In the genomic region with DNA sequence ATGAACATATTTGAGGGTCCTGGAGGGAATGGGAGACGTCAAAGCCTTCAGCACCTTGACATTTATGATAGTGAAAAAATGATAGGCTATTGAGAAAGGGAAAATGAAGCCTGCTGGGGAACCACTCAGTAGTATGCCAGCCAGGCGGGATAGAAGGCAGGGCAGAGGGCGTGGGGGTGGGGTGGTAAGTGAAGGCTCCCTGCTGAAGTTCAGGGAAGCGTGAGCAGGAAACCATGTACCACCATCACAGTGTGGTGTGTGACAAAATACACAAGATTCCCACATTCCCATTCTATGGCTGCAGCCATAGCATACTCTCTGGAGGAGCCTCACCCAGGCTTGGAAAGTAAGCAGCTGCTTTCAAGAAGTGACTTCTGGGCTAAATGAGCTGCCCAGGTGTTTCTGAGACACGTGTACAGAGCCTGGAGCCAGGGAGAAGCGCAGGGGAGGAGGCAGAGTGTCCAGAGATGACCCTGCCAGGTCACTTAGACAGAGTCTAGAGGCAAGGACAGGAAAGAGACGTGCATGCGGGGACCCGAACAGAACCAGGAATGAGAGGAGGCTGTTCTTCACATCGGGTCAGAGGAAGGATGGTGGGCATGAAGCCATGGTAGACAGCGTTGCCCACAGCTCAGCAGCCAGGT, we compare ENCODE assay signal across 8 mouse cellular contexts. TPM values are rescaled to one million over a fixed set of nuclear protein-coding genes. Genes with fewer than 3 reads are reported as not detected.
A peak's percentile ranks its signal among the peaks of the same experiment; 100 is the strongest.
DNase-seq lines count a peak whose midpoint lies in the region; ATAC-seq and TF ChIP-seq lines count a peak whose summit lies in the region.

No protein-coding gene starts in this region.

- H3K4me1 ChIP-seq in heart, embryonic 16.5 days (ENCODE audit: control insufficient read depth, insufficient read depth, low read length): peaks cover 9% of the 10 kb centered on the region
- peaks cover 21 to 31% of the 10 kb centered on the region in 2 experiments for H3K4me1 ChIP-seq in MEL (ENCODE audit: control insufficient read depth in 1 of 2, insufficient read depth in 2 of 2, low read length in 2 of 2)
- H3K4me1 ChIP-seq in embryonic facial prominence, embryonic 12.5 days: peaks cover 14% of the 10 kb centered on the region; the same call in 1 of the 2 replicates
- H3K4me1 ChIP-seq in liver, embryonic 16.5 days (ENCODE audit: control insufficient read depth, low read depth, low read length): peaks cover 67% of the 10 kb centered on the region

- peaks cover 3% of the 10 kb centered on the region for H3K79me2 ChIP-seq in MEL (ENCODE audit: control insufficient read depth, insufficient read depth, low read length, poor library complexity)

- TF ChIP-seq RAD21 in MEL (IDR thresholded peaks at IDR 0.05; ENCODE audit: low read depth, low read length): no peak

- no peaks in the 10 kb centered on the region for H3K27me3 ChIP-seq in heart, embryonic 16.5 days (ENCODE audit: control insufficient read depth, insufficient read depth, low read length)
- no peaks in the 10 kb centered on the region for H3K27me3 ChIP-seq in MEL (ENCODE audit: control insufficient read depth in 1 of 2, insufficient read depth in 2 of 2, low read length in 2 of 2)
- no peaks in the 10 kb centered on the region for H3K27me3 ChIP-seq in embryonic facial prominence, embryonic 12.5 days
- no peaks in the 10 kb centered on the region for H3K27me3 ChIP-seq in liver, embryonic 16.5 days (ENCODE audit: control insufficient read depth, insufficient read depth, low read depth, low read length)

- no peaks in the 10 kb centered on the region for H3K9me3 ChIP-seq in heart, embryonic 16.5 days (replicated peaks; ENCODE audit: control insufficient read depth, low read length)
- H3K9me3 ChIP-seq in MEL (replicated peaks; ENCODE audit: insufficient read depth, low read length): no peaks in the 10 kb centered on the region
- H3K9me3 ChIP-seq in embryonic facial prominence, embryonic 12.5 days: no peaks in the 10 kb centered on the region
- H3K9me3 ChIP-seq in liver, embryonic 16.5 days (replicated peaks; ENCODE audit: control insufficient read depth, low read length): no peaks in the 10 kb centered on the region

- 0 out of 4 replicates have a peak, but pooled peaks of 1 of the 2 experiments have one; percentile 13 for TF ChIP-seq POLR2A in MEL (IDR thresholded peaks at IDR 0.05; ENCODE audit: control insufficient read depth in 1 of 2, insufficient read depth in 1 of 2, low read depth in 1 of 2, low read length in 2 of 2, poor library complexity in 1 of 2)

- no peak overlapping the region; the same call in 1 of the 2 replicates for H3K4me3 ChIP-seq in heart, embryonic 16.5 days (ENCODE audit: low read length)
- H3K4me3 ChIP-seq in MEL (ENCODE audit: control insufficient read depth in 1 of 2, insufficient read depth in 1 of 2, low read depth in 2 of 2, low read length in 2 of 2): peak overlapping the region; percentile 52 to 53
- H3K4me3 ChIP-seq in embryonic facial prominence, embryonic 12.5 days: no peak overlapping the region
- H3K4me3 ChIP-seq in liver, embryonic 16.5 days (ENCODE audit: low read depth, low read length): peak overlapping the region; percentile 67

- 60% methylated on average over 11 of the region's 11 CpGs for WGBS in heart, embryonic 16.5 days
- WGBS in embryonic facial prominence, embryonic 12.5 days: 62% methylated on average over 11 of the region's 11 CpGs
- WGBS in liver, embryonic 16.5 days (ENCODE audit: insufficient replicate concordance): 36% methylated on average over 11 of the region's 11 CpGs

- H3K9ac ChIP-seq in heart, embryonic 16.5 days (ENCODE audit: low read length): no peak overlapping the region
- peak overlapping the region; percentile 67 for H3K9ac ChIP-seq in MEL (ENCODE audit: control insufficient read depth, low read depth, low read length, poor library complexity, severe bottlenecking)
- H3K9ac ChIP-seq in embryonic facial prominence, embryonic 12.5 days: no peak overlapping the region
- peak overlapping the region; percentile 84 for H3K9ac ChIP-seq in liver, embryonic 16.5 days (ENCODE audit: low read depth, low read length)

- DNase-seq in heart, adult 11 months: no peak
- DNase-seq in MEL (ENCODE audit: low read depth, low spot score): no peak
- DNase-seq in thymus, adult 18-20 months: no peak
- no peak for DNase-seq in thymus, postnatal 25 days
- DNase-seq in left cerebral cortex, adult 18-20 months (ENCODE audit: low spot score in 2 of 2): no peak

- TF ChIP-seq EP300 in MEL (IDR thresholded peaks at IDR 0.05; ENCODE audit: low read depth in 1 of 2, low read length in 2 of 2): no peak

- TF ChIP-seq CTCF in MEL (IDR thresholded peaks at IDR 0.05 in 2 of 3, conservative IDR thresholded peaks at IDR 0.05 in 1 of 3; ENCODE audit: control insufficient read depth in 1 of 3, insufficient read depth in 1 of 3, low read depth in 2 of 3, low read length in 3 of 3, poor library complexity in 1 of 3, severe bottlenecking in 1 of 3): no peak

- H3K4me2 ChIP-seq in heart, embryonic 16.5 days (ENCODE audit: low read depth, low read length): peak overlapping the region; percentile 69
- H3K4me2 ChIP-seq in embryonic facial prominence, embryonic 12.5 days (replicated peaks): peak overlapping the region; percentile 16
- H3K4me2 ChIP-seq in liver, embryonic 16.5 days (ENCODE audit: low read depth, low read length): peak overlapping the region; percentile 84

- H3K36me3 ChIP-seq in heart, embryonic 16.5 days (ENCODE audit: control insufficient read depth, insufficient read depth): no peaks in the 10 kb centered on the region
- peaks cover 0 to 32% of the 10 kb centered on the region in 2 experiments; a peak in 2 of 4 replicates for H3K36me3 ChIP-seq in MEL (ENCODE audit: control insufficient read depth in 1 of 2, insufficient read depth in 2 of 2, low read length in 2 of 2)
- no peaks in the 10 kb centered on the region for H3K36me3 ChIP-seq in embryonic facial prominence, embryonic 12.5 days
- peaks cover 5% of the 10 kb centered on the region; the same call in 1 of the 2 replicates for H3K36me3 ChIP-seq in liver, embryonic 16.5 days (ENCODE audit: control insufficient read depth, insufficient read depth)

- ATAC-seq in heart, embryonic 16.5 days (replicated peaks; ENCODE audit: extremely low read depth, insufficient read depth, low FRiP score): no peak
- ATAC-seq in embryonic facial prominence, embryonic 12.5 days (ENCODE audit: insufficient number of reproducible peaks, insufficient read depth, low FRiP score, low TSS enrichment): no peak
- ATAC-seq in liver, embryonic 16.5 days (ENCODE audit: low read depth): no peak

- no peak overlapping the region for H3K27ac ChIP-seq in heart, embryonic 16.5 days (ENCODE audit: low read length)
- peak overlapping the region; percentile 88 for H3K27ac ChIP-seq in MEL (ENCODE audit: control insufficient read depth, low read depth, low read length)
- H3K27ac ChIP-seq in embryonic facial prominence, embryonic 12.5 days: peak overlapping the region; percentile 46; the same call in 1 of the 2 replicates
- H3K27ac ChIP-seq in liver, embryonic 16.5 days (ENCODE audit: low read length): peak overlapping the region; percentile 98

TF ChIP-seq in MEL, 35 proteins besides CTCF, POLR2A, EP300 and RAD21:
- TF ChIP-seq GATA1 (IDR thresholded peaks at IDR 0.05; ENCODE audit: low read depth, low read length) (no peak), MAFK (IDR thresholded peaks at IDR 0.05; ENCODE audit: borderline replicate concordance, low read depth, low read length) (no peak), HCFC1 (IDR thresholded peaks at IDR 0.05; ENCODE audit: low read depth, low read length) (no peak), JUND (IDR thresholded peaks at IDR 0.05; ENCODE audit: low read depth, low read length) (no peak), ZNF384 (IDR thresholded peaks at IDR 0.05; ENCODE audit: low read depth, low read length) (no peak), GABPA (IDR thresholded peaks at IDR 0.05; ENCODE audit: low read depth, low read length) (0 out of 2 replicates have a peak, but pooled peaks have one; percentile 20), MAZ (IDR thresholded peaks at IDR 0.05; ENCODE audit: low read depth, low read length) (no peak)

RNA-seq across cellular contexts. Expression of gene Rffl, which starts 26.1 kb away (rescaled TPM):
- polyA plus RNA-seq in heart, embryonic 16.5 days (2015; fragmentation: Nextera tagmentation; extraction: Ambion mirVana): 5.1 and 5.5 TPM in 2 replicates
- total RNA-seq in MEL (2012; rRNA removed): 15.5 and 17.8 TPM in 2 replicates
- polyA plus RNA-seq in MEL (2012; ENCODE audit: insufficient read depth in 1 of 2, insufficient read length in 2 of 2, low read depth in 1 of 2, low replicate concordance in 2 of 2, missing spikeins in 1 of 2): 10 to 100 TPM in 1 of 2 experiments, not detected in 1; 15.2 TPM
- polyA plus RNA-seq in embryonic facial prominence, embryonic 12.5 days (2016; fragmentation: Nextera tagmentation; extraction: Ambion mirVana): 12.7 and 12.8 TPM in 2 replicates
- polyA plus RNA-seq in liver, embryonic 16.5 days (2015; fragmentation: Nextera tagmentation; extraction: Ambion mirVana): 25.8 and 26.4 TPM in 2 replicates
- total RNA-seq in left cerebral cortex, adult 18-20 months (2021): 10 to 100 TPM; 11.1 to 11.2 TPM

RNA-seq across cellular contexts. Expression of gene Rad51d, which starts 45.5 kb away (rescaled TPM):
- 13.8 and 14.4 TPM in 2 replicates for polyA plus RNA-seq in heart, embryonic 16.5 days (2015; fragmentation: Nextera tagmentation; extraction: Ambion mirVana)
- total RNA-seq in MEL (2012; rRNA removed): 21.1 and 25.6 TPM in 2 replicates
- 10 to 100 TPM in 1 of 2 experiments, not detected in 1; 30.0 TPM for polyA plus RNA-seq in MEL (2012; ENCODE audit: insufficient read depth in 1 of 2, insufficient read length in 2 of 2, low read depth in 1 of 2, low replicate concordance in 2 of 2, missing spikeins in 1 of 2)
- polyA plus RNA-seq in embryonic facial prominence, embryonic 12.5 days (2016; fragmentation: Nextera tagmentation; extraction: Ambion mirVana): 11.0 and 11.3 TPM in 2 replicates
- 4.1 and 4.7 TPM in 2 replicates for polyA plus RNA-seq in liver, embryonic 16.5 days (2015; fragmentation: Nextera tagmentation; extraction: Ambion mirVana)
- total RNA-seq in left cerebral cortex, adult 18-20 months (2021): 10 to 100 TPM; 17.5 to 21.0 TPM

RNA-seq across cellular contexts. Expression of gene Fndc8, which starts 47.0 kb away (rescaled TPM):
- 0.12 and 0.20 TPM in 2 replicates for polyA plus RNA-seq in heart, embryonic 16.5 days (2015; fragmentation: Nextera tagmentation; extraction: Ambion mirVana)
- total RNA-seq in MEL (2012; rRNA removed): 0.07 and 0.15 TPM in 2 replicates
- polyA plus RNA-seq in MEL (2012; ENCODE audit: insufficient read depth in 1 of 2, insufficient read length in 2 of 2, low read depth in 1 of 2, low replicate concordance in 2 of 2, missing spikeins in 1 of 2): under 1 TPM in 1 of 2 experiments, not detected in 1; 0.72 TPM
- polyA plus RNA-seq in embryonic facial prominence, embryonic 12.5 days (2016; fragmentation: Nextera tagmentation; extraction: Ambion mirVana): 0.19 and 0.31 TPM in 2 replicates
- polyA plus RNA-seq in liver, embryonic 16.5 days (2015; fragmentation: Nextera tagmentation; extraction: Ambion mirVana): 0.09 and 0.12 TPM in 2 replicates
- not detected for total RNA-seq in left cerebral cortex, adult 18-20 months (2021)

Comparison
In these comparisons a context has a peak if more than half of its experiments do, and no peak if none do; other contexts are left out.
1. H3K4me2 ChIP-seq: peak in every context shown above with its lines; median percentile 84 in liver, embryonic 16.5 days; 69 in heart, embryonic 16.5 days; 16 in embryonic facial prominence, embryonic 12.5 days.
2. H3K4me3 ChIP-seq: peak in MEL (2 of 2) and liver, embryonic 16.5 days (single experiment); none in heart, embryonic 16.5 days (single experiment) and embryonic facial prominence, embryonic 12.5 days (single experiment).
3. H3K9ac ChIP-seq: peak in MEL (single experiment) and liver, embryonic 16.5 days (single experiment); none in heart, embryonic 16.5 days (single experiment) and embryonic facial prominence, embryonic 12.5 days (single experiment).